Mouse (Mus musculus): ENCODE measurements around the gene Cntn5.

Gene Cntn5

GRCm38 (mm10) chr9:10229716-10230115, 674.9 kb downstream of the Cntn5 start:
- peak; percentile 11 to 20 for DNase-seq (ENCODE audit: low spot score in 2 of 2)

- peak; percentile 40 to 46 for DNase-seq (ENCODE audit: low spot score in 2 of 2)
Observed at GRCm38 (mm10) chr9:10226013-10226412, 678.6 kb downstream of the Cntn5 start.

DNA sequence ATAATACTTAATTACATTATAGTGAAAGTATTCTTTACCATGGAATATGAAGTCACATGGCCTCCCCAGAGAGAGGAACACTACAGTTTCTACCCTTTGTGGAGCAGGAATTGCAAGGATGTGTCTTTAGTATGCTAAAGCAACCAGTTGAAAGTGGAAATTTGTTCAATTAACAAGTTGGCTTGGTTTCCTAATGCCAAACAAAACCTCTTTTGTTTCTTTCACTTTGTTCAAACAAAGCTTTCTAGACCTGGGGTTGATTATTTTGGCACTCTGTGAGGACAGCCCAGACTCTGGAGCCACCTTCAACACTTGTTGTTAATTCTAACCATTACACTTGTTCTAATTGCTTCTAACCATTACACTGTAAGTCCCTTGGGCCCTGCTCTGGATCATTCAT, 718.5 kb downstream of the Cntn5 start:
- no peak for DNase-seq (ENCODE audit: low spot score in 2 of 2)

DNA sequence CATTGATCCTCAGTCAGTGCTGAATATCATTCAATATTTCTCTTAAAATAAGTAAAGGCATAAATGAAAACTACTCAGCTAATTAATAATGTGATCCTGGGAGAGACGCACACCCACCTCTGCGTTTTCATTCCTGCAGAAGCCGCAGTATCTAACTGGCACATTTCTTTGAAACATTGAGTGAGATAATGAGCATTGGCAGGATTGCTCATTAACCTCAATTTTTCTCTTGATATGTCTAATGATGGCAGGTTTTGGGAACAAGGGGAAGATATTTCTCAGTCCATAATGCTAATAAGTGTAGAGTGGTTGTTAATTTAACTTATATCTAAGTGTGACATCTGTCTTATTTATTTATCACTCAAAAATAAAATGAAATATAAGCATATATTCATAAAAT, 734.0 kb downstream of the Cntn5 start:
- DNase-seq (ENCODE audit: low spot score in 2 of 2): no peak

GRCm38 (mm10) chr9:10121350-10122057, 783.1 kb downstream of the Cntn5 start:
- no peak for DNase-seq (ENCODE audit: low spot score in 2 of 2)

- no peak for DNase-seq (ENCODE audit: low spot score in 2 of 2)
Observed at GRCm38 (mm10) chr9:10116581-10116980, 788.0 kb downstream of the Cntn5 start.

- no peak for DNase-seq (ENCODE audit: low spot score in 2 of 2)
Observed at GRCm38 (mm10) chr9:10109156-10109555, 795.4 kb downstream of the Cntn5 start.

DNA sequence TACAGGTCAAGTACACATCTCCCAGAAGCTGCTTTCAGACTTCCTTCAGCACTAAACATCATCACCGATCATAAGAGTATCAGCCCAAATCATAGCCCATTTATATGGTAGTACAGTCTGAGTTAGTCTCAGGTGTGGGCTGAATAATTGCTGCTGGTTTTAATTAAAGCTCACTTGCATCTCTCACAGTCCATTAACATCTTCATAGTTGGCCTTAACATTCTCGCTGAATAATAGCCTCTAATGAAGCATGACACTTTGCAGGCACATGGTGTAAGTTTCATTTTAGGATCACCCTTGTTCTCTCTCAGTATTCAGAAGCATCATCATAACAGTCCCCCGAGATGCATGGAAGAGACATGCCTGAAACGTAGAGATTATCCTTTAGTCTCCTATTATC, 796.7 kb downstream of the Cntn5 start:
- DNase-seq (ENCODE audit: low spot score in 2 of 2): no peak

- no peak for DNase-seq (ENCODE audit: low spot score in 2 of 2)
Observed at GRCm38 (mm10) chr9:10101812-10102440, 802.6 kb downstream of the Cntn5 start.

DNA sequence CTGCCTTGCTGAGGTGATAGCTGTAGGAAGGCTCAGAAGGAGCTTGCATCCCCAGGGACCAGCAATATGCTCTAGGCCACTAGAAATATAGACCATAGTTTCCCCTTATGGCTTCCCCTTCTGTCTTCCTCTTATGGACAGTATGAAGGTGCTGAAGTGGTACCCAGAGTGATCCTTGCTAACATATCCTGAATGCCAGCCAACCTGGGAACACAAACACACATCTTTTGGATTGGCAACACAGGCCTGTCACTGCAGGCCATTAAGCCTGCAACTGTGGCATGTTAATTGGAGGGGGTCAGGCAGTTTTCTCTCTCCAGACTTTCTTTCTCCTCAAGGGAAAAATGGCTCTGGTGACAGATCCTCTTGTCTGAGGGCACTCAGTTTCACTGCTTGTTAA, 828.3 kb downstream of the Cntn5 start:
- DNase-seq (ENCODE audit: low spot score in 2 of 2): no peak

DNA sequence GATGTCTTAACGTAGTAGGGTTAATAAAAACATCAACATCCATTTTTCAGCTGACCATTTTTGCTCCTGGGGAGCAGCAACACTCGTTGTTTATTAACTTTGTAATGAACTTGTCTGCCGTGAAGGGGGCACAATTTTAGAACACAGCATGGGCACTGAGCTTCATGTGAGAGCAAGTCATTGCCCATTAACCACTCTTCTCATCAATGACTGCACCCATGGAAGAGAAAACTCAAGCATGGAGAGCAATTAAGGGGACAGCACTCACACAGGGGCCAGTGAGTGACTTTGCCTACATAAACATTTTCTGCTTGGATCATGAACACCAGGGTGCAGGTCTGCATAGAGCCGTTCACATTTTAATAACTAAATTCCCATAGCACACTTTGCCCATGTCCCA, 831.2 kb downstream of the Cntn5 start:
- no peak for DNase-seq (ENCODE audit: low spot score in 2 of 2)

- no peak for DNase-seq (ENCODE audit: low spot score in 2 of 2)
Observed at GRCm38 (mm10) chr9:10072860-10073259, 831.7 kb downstream of the Cntn5 start.

GRCm38 (mm10) chr9:10071271-10071670, 833.3 kb downstream of the Cntn5 start:
- no peak for DNase-seq (ENCODE audit: low spot score in 2 of 2)

DNA sequence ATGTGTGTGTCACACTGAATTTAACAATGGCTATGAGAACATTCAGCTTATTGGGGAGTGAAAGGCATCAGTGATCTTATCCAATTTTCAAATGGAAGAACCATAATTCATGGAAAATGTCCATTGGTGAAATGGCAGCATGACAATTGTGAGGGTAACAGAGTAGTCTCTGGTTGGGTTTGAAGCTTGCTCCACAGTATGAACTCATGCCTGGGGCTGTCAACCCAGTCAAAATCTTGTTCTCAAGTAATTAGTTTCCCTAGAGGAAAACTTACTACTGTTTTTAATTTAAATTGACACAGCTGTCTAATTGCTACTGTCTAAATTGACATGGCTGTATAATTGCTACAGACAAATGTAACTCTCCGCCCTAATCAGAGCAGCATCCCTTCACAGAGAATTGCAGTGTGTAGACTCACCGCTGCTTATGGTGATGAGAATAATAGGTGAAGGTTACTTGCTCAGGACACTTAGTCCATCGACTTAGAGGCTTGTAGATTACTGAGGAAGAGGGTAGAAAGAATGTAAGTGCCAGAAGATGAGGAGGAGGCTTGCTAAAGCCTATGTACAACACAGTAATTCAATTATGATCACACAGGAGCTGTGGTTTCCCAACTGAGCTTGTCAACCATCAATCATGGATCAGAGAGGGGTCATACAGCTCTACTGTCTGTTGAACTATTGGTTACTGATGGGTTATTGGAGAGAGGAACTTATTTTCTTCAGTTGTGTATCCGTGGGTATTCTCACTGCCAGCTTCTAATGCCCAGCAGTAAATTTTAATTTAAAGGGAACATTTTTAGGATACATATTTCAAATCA, 859.4 kb downstream of the Cntn5 start:
- DNase-seq (ENCODE audit: low spot score in 2 of 2): no peak

GRCm38 (mm10) chr9:10043001-10043400, 861.6 kb downstream of the Cntn5 start:
- peak; percentile 8 to 16 for DNase-seq (ENCODE audit: low spot score in 2 of 2)

- DNase-seq (ENCODE audit: low spot score in 2 of 2): no peak
Observed at GRCm38 (mm10) chr9:10015129-10015528, 889.4 kb downstream of the Cntn5 start.

GRCm38 (mm10) chr9:9984028-9984427, 920.5 kb downstream of the Cntn5 start:
- DNase-seq (ENCODE audit: low spot score in 2 of 2): no peak

- no peak for DNase-seq (ENCODE audit: low spot score in 2 of 2)
Observed at GRCm38 (mm10) chr9:9983220-9983619, 921.4 kb downstream of the Cntn5 start.

DNA sequence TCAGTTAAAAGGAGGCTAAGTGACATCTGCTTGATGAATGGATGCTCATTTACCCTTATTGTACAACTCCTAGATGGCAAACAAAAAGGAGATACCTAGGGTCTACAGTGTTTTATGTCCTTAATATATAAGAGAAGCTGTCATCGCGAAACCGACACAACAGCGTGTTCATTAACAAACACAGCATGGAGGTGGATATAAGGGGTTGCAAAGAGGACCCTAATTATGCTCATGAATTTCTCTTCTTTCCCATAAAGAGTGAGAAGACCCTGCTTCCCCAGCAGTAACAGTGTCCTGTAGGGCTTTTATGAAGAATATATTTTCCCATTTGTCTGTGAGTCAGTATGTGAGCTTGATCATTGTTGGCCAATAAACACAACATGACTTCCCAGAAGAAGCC, 939.2 kb downstream of the Cntn5 start:
- no peak for DNase-seq (ENCODE audit: low spot score in 2 of 2)

DNA sequence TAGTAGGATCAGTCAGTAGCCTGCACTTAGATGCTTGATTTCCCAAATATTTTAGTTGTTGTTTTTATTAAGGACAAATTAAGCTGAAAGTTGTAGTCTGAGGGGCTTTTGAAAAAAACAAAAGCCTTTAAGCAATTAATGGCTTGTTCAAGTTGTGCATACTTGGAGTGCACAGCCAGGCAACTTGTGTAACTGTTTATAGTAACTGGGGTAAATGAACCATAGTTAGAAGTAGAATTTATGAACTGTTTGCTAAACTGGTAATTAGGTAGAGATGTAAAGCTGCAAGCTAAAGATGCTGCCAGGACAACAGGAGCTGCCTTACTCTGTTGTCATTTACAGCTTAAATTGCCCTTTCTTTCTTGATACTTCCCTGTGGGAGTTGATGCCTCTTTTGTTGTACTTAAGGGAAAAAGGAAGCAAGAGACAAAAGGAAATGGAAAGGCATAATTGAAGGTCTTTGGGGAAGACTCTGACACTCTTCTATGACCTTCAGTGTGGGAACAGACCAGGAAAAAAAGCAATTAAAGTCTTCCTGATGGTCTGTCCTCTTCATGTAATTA, 943.9 kb downstream of the Cntn5 start:
- DNase-seq (ENCODE audit: low spot score in 2 of 2): no peak

- no peak for DNase-seq (ENCODE audit: low spot score in 2 of 2)
Observed at GRCm38 (mm10) chr9:9949346-9949745, 955.2 kb downstream of the Cntn5 start.

- DNase-seq (ENCODE audit: low spot score in 2 of 2): no peak
Observed at GRCm38 (mm10) chr9:9944872-9945271, 959.7 kb downstream of the Cntn5 start.
